Mouse (Mus musculus) heart, adult 2 months (tissue): ENCODE measurements around the gene Fam187a.

Experiments
- CTCF ChIP-seq: fragments of 200-600 bp; IDR thresholded peaks from 2 replicates; pipeline ENCODE4 v1.8.1; 2022; ENCODE audit warnings: antibody characterized with exemption, mild to moderate bottlenecking, moderate library complexity
- EP300 ChIP-seq: fragments of 200-500 bp; IDR thresholded peaks from 2 replicates; pipeline ENCODE4 v1.6.1; 2011; ENCODE audit warnings: low read depth, low read length, control low read depth; ENCODE audit not compliant: insufficient read depth
- POLR2A ChIP-seq: fragments of 200-500 bp; IDR thresholded peaks from 2 replicates; pipeline ENCODE4 v1.6.1; 2011; ENCODE audit warnings: mild to moderate bottlenecking, low read depth, low read length, control low read depth; ENCODE audit not compliant: insufficient read depth

DNA sequence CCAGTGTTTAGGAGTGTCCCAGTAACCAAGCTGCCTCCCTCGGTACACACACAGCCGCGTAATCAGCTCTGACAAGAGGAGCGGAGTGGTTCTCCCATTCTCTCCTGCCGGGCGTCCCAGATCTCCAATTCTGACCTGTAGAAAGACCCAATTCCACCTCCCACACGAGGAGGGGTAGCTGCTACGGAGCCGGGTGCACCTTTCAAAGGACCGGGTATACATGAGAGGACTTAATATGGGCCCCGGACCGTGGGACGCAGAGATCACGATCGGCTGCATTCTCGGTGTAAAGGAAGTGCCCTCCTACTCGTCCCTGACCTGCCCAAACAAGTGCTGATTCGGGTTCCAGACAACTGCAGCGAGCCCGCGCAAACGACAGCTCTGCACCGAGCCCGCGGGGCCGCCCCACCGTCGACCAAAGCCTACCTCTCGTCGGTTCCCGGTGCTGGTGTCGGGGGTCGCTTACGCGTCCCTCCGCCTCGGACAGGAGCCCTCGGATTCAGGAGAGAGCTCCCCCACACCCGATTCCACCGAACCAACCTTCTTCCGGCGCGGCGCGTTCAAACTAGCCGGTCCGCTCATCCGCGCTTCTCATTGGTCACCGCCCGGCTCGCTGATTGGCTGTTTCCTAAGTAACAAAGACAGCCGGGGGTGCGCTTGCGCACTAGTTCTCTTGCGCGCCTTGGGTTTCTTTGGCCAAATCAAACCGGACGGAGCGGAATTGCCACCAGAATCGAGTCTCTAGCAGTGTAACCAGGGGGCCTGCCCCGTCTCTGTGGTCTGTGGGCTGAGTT, 39.8 kb downstream of the Fam187a start, which contains the start of gene Kif18b:
- TF ChIP-seq EP300 = no peak
- no peak for TF ChIP-seq CTCF
- TF ChIP-seq POLR2A = no peak
